Mouse (Mus musculus) c-Kit-positive CD71-positive TER-119-positive erythroid progenitor cells, embryonic 14.5 days (primary cell): ENCODE data around the gene Prss46.
A peak's percentile ranks its signal among the peaks of the same experiment; 100 is the strongest.
"Not testable (repeated sequence)": the region's sequence is repeated elsewhere in the genome, so short reads cannot be mapped to it uniquely, and the experiment has no call there.

ENCODE experiments used
- DNase-seq: peaks from one replicate; pipeline ENCODE4 v3.0.0-alpha.2; 2013; ENCODE audit warnings: low spot score

Prss46 gene

DNA sequence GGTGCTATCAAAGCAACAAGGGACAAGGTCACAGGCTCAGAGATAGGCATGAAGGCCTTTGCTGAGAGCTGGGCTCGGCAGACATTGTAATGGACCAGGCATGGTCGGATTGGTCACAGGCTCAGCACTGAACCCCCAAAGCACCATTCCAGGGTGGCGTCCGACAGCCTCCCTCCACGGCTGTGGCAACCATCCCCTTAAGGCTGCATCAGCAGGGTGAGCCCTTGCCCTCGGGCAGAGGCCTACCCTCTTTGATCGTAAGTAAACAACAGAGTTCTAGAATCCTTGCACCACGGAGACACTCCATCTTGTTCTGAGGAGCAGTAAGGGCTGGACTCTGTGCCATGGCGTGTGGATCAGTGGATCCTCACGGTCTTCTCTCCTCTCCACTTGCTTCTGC, at the start of gene Prss46:
TSS of gene Prss46 (plus strand) at position 301 of the 400 bp plus-strand sequence.
- no peak for DNase-seq

DNA sequence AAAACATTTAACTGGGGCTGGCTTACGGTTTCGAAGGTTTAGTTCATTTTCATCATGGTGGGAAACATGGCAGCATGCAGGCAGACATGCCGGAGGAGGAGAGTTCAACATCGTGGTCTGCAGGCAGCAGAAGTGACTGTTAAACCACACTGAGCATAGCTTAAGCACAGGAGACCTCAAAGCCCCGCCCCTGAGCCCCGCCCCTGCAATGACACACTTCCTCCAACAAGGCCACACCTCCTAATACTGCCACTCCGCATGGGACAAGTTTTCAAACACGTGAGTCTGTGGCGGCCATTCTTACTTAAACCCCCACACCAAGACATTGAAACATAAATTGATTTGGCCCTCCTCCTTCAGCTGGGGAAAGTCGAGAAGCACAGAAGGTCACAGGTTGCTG, 47.3 kb upstream of the Prss46 start:
- no peak for DNase-seq

DNA sequence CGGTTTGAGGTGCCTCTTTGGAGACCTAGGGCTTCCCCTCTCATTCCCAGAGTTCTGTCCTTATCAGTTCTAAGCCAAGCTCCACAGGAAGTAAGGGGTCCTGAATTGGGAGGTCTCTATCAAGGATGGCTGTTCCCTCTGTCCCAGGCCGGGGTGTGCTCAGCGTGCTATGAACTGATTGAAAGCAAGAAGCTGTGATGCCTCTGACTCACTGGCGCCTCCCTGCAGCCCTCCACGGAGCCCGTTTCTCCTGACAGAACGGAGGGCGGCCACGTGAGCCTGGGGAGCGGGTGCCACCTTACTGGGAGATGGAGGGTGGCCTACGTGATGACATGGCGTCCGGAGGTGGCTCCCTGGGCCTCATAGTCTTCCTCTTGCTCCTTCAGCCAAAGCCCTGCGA, 46.4 kb upstream of the Prss46 start, which contains the start of gene Prss42:
TSS of gene Prss42 (plus strand) at position 301 of the 400 bp plus-strand sequence.
- no peak for DNase-seq

GRCm38 (mm10) chr9:110800834-110801479, 43.3 kb upstream of the Prss46 start:
- DNase-seq: no peak

GRCm38 (mm10) chr9:110803294-110803693, 41.0 kb upstream of the Prss46 start:
- DNase-seq: no peak

GRCm38 (mm10) chr9:110810051-110810450, 34.3 kb upstream of the Prss46 start:
- DNase-seq: no peak

DNA sequence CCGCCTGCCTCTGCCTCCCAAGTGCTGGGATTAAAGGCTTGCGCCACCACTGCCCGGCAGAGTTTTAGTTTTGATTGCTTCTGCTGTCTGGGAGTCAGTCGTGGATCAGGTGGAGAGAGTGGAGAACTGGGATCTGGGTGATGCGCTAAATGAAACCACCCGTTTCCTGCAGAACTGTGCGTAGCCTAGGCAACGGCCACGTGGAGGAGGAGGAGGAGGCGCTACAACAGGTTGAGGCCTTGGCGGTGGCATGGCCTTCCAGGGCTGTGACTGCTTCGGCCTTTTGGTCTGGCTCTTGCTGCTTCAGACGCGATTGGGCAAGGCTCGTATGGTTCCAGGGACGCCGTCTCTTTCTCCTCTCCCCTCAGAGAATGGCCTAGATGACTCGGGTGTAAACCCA, 30.5 kb upstream of the Prss46 start, which contains the start of gene Prss44:
TSS of gene Prss44 (plus strand) at position 206 of the 400 bp plus-strand sequence.
- DNase-seq: no peak

DNA sequence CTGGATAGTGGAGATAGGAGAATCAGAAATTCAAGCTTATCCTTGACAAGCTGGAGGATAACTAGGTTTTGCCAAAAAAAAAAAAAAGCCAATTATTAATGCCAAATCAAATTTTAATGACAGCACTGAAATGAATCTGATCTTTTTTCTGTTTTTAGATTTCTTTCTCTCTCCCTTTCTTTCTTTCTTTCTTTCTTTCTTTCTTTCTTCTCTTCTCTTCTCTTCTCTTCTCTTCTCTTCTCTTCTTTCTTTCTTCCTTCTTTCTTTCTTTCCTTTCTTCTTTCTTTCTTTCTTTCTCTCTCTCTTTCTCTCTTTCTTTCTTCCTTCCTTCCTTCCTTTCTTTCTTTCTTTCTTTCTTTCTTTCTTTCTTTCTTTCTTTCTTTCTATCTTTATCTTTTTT, 23.8 kb upstream of the Prss46 start:
- DNase-seq: not testable (repeated sequence)

GRCm38 (mm10) chr9:110821436-110821835, 22.9 kb upstream of the Prss46 start:
- no peak for DNase-seq

DNA sequence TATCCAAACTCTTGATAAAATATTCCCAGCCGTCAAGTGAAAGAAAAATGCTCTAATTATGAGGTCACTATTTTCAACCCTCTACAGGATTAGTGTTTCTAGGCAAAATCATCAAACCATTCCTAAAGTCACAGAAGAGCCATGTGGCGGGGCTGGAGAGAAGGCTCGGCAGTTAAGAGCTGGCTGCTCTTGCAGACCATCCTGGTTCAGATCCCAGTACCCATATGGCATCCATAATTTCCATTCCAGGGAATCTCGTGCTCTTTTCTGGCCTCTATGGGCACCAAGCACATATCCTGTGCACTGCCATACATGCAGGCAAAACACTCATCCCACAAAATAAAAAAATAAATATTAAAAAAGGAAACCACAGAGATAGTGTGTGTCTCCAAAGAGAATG, 18.9 kb upstream of the Prss46 start:
- DNase-seq: no peak

- no peak for DNase-seq
These were observed 18.5 kb upstream of the Prss46 start for GRCm38 (mm10) chr9:110825832-110826231.

DNA sequence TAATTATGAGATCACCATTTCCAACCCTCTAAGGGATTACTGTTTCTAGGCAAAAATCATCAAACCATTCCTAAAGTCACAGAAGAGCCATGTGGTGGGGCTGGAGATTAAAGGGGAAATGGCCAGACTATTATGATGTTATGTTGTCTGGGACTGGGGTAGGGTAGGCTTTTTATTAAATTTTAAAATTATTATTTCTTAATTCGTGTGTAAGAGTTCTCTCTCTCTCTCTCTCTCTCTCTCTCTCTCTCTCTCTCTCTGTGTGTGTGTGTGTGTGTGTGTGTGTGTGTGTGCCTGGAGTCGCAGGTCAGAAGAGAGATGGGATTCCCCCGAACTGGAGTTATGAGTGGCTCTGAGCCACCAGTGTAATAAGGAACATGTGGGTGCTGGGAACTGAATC, 17.9 kb upstream of the Prss46 start, which contains the start of gene Prss43:
TSS of gene Prss43 (plus strand) at position 301 of the 400 bp plus-strand sequence.
- DNase-seq: no peak

DNA sequence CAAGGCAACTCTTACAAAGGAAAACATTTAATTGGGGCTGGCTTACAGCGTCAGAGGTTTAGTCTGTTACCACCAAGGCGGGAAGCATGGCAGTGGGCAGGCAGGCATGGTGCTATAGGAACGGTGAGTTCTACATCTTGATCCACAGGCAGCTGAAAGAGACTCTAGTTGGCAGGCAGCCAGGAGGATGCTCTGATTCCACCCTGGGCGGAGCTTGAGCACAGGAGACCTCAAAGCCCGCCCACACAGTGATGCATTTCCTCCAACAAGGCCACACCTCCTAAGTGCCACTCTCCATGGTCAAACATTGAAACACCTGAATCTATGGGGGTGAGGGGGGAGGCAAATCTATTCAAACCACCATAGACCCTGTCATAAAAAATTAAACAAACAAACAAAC, 11.3 kb upstream of the Prss46 start:
- DNase-seq: peak; percentile 10

DNA sequence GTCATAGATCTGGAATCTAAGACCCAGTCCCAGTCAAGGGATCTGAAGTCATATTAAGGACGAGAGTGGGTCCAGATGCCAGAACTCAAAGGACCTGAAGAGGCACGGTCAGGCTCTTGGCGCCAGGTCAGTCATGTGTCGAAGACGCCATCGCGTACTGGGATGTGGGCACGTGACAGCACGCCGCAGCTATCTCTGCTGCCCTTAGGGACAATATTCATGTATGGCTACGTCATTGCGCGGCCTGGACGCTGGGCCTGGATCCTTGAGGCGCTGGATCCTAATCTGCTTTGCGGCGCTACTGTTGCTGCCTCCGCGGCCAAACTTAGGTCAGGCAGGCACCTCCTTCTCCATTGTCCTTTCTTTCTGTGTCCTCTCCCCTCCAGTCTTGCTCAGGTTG, 9.9 kb upstream of the Prss46 start, which contains the start of gene Prss45:
TSS of gene Prss45 (plus strand) at position 178 of the 400 bp plus-strand sequence.
- DNase-seq: no peak

- no peak for DNase-seq
These were observed 9.3 kb upstream of the Prss46 start for GRCm38 (mm10) chr9:110834961-110835360.

- DNase-seq: no peak
These were observed 8.2 kb upstream of the Prss46 start for GRCm38 (mm10) chr9:110836112-110836511.

GRCm38 (mm10) chr9:110840905-110841304, 3.4 kb upstream of the Prss46 start:
- no peak for DNase-seq

DNA sequence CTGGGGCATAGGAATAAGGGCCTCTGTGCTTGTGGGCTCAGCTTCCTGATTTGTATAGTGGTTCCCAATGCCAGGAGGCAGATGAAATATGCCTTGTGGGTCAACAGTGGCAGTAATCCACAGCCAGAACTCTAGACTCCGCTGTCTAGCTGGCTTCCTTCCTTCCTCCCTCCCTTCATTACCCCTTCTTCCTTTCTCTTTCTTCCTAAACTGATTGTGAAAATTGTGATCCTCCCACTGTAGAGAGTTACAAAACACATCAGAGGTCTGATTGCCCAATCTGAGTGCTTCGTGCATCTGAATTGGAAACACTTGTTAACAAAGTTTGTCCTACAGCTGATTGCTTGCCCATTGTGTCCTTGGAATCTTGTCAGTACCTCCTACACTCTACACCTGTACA, 2.9 kb upstream of the Prss46 start:
- no peak for DNase-seq

- DNase-seq: no peak
These were observed 4.9 kb downstream of the Prss46 start for GRCm38 (mm10) chr9:110849162-110849561.

DNA sequence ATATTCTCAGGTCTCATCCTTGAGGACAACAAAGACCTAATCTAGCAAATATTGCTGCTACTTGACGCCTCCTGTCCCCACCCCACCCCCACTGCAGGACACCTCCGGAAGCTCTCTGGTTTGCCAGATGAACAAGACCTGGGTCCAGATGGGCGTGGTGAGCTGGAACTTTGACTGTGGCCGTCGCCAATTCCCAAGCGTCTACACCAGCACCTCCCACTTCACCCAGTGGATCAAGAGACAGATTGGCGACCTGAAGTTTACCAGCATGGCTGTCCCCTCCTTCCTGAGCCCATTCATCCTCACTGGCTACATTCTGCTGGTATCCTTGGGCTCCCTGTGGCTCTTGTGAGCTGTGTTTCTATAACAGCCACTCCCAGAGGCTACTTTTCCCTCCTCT, 11.6 kb downstream of the Prss46 start:
- no peak for DNase-seq

DNA sequence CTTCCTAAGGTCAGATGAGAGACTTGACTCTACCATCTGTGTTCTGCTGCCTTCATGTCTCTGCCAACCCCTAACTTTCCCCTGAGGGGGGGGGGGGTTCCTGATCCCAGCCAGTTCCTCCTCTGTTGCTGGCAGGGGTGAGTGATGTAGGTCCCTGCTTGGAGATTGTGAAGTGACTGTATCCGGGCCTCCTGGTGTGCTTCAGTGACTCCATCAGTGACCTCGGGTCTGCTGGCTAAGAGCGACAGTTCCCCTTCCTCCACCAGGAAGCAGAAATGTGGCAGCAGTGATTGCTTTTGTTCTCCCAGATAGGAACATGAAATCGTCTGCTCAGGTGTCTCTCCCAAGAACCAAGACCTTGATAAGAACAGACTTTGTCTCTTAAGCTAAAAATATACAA, 12.6 kb downstream of the Prss46 start:
- DNase-seq: no peak

DNA sequence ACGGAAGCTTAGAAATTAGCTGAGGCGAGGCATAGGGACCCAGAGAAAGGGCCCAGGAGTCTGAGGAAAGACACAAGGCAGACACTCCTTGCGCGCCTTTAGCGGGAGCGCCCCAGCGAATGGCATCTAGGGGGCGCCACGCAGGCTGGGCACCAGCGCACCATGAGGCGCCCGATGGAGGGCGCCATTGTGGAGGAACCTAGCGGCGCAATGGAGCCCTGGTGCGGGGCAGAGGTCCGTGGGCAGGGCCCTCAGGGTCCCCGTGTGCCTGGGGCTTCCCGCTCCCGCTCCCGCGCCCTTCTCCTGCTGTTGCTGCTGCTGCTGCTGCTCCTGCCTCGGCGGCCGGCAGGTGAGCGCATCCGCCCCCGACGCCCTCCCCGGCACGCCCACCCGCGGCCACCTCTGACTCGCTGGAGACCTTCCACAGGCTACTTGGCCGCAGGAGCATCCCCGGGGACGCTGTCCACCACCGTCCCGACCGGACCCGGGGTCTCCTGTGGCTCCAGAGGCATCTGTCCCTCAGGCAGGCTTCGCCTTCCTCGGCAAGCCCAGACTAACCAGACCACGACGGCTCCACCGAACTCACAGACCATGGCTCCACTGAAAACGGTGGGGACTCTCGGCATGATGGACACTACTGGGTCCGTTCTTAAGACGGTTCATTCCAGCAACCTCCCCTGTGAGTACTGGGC, 13.6 kb downstream of the Prss46 start, which contains the start of gene Prss50:
TSS of gene Prss50 (plus strand) at position 187 of the 692 bp plus-strand sequence.
- DNase-seq: no peak

DNA sequence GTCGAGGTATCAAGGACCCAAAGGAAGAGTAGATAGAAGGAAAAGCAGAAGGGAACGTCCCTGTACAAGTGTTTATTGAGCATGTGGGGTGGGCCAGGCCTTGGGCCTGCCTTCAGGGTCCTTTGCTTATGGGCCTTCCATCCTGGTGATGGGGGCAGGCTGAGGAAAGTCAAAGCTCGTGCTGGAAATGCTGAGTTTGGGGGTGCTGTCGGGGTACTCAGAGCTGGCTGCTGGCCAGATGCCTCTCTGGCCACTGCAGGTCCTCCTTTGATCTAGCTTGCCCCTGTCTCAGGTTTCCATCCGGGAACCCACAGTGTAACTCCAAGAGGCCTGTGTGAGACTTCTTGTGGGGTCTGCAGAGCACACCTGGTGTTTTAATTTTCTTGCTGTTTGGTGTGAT, 14.2 kb downstream of the Prss46 start:
- DNase-seq: no peak
